Mouse (Mus musculus) lung, postnatal 0 days (tissue): ENCODE measurements at regions not wholly inside any gene's neighbourhood (a gene's known extent, or its start where the extent isn't known, plus 50 kb on each side); places are given as distances from the start of the nearest gene placed in this dataset.

Experiments
- CTCF ChIP-seq: IDR thresholded peaks from 2 replicates; pipeline ENCODE4 v1.5.1; 2016; ENCODE audit warnings: antibody characterized with exemption, mild to moderate bottlenecking
- EP300 ChIP-seq: IDR thresholded peaks from 2 replicates; pipeline ENCODE4 v1.6.1; 2016; ENCODE audit warnings: antibody characterized with exemption, mild to moderate bottlenecking, control low read depth

DNA sequence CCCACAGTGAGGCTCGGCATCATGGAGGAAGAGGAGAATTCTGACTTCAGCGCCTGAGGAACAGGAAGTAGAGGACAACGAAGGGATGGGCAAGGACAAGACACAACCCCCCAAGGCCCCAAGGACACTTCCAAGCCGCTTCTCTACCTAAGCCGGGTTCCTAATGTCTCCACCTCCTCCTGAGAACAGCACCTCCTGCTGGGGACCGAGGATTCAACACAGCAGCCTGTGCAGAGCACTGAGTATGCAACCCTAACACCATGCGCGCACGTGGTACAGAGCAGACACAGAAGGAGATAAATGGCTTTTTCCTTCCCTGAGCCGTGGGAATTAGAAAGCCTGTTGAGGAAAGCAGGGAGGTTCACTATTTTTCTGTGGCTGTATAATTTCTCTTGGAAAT is 64.2 kb upstream of the Xcl1 start:
- no peak for TF ChIP-seq EP300
- TF ChIP-seq CTCF = peak; percentile 9; the same call in 1 of the 2 replicates
